Mouse (Mus musculus): Measurements from ENCODE around the gene Zdhhc3. TPM values are rescaled to one million over a fixed set of nuclear protein-coding genes. Genes with fewer than 3 reads are reported as not detected.

Zdhhc3 gene
- polyA plus RNA-seq, 1 experiment from 2014 or later = 73.7 TPM

DNA sequence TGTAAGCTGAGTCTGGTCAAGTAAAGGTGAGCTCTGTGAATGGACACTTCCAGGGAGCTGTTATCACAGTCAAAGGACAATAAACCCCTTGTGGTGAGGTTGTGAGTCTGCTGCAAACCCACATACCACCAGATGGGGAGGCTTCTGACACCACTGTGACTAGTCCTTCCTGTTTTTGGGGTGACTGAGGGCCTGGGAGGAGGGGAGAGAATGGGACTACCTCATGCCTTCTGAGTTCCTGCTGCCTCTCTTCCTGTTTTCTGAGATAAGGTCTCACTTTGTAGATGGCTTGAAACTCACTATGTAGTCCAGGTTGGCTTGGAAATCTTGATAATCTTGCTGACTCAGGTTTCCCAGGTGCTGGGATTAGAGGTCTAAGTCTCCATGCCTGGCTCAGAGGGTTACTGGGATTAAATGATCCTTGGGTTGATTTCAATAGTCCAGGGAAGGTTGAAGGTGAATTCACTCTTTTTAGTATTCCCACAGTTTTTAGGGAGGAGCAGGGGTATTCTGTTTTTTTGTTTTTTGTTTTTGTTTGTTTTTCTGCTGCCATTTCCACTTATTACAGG, 54.2 kb downstream of the Zdhhc3 start:
- H3K27me3 ChIP-seq (replicated peaks) = no peaks in the 10 kb centered on the region
- H3K36me3 ChIP-seq = no peaks in the 10 kb centered on the region
- no peaks in the 10 kb centered on the region for H3K9me3 ChIP-seq
- H3K4me2 ChIP-seq = no peak overlapping the region
- no peaks in the 10 kb centered on the region for H3K4me1 ChIP-seq
- H3K27ac ChIP-seq = no peak overlapping the region
- no peak overlapping the region for H3K9ac ChIP-seq
- no peak for ATAC-seq (ENCODE audit: insufficient read depth, low FRiP score, low read depth)
- H3K4me3 ChIP-seq (replicated peaks) = no peak overlapping the region

DNA sequence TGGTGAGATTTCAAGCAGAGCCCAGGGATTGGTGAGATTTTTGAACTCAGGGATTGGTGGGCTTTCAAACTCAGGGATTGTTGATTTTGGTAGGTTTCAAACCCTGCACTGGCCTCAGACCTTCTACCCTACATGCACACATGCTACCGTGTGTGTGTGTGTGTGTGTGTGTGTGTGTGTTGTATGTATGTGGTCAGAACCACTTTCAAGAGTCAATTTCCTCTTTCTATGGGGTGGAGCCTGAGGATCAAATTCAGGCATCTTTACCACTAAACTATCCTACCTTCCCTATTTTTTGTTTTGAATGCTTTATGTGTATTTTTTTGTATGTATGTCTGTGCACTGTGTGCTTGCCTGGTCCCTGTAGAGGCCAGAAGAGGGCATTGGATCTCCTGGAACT, 65.3 kb downstream of the Zdhhc3 start:
- no peaks in the 10 kb centered on the region for H3K9me3 ChIP-seq
- WGBS = 81% methylated on average over 1 of the region's 1 CpGs
- H3K36me3 ChIP-seq = no peaks in the 10 kb centered on the region
- no peaks in the 10 kb centered on the region for H3K27me3 ChIP-seq (replicated peaks)
- H3K4me1 ChIP-seq = no peaks in the 10 kb centered on the region
- no peak overlapping the region for H3K9ac ChIP-seq
- no peak overlapping the region for H3K4me2 ChIP-seq
- H3K4me3 ChIP-seq (replicated peaks) = no peak overlapping the region
- no peak overlapping the region for H3K27ac ChIP-seq
- no peak for ATAC-seq (ENCODE audit: insufficient read depth, low FRiP score, low read depth)

DNA sequence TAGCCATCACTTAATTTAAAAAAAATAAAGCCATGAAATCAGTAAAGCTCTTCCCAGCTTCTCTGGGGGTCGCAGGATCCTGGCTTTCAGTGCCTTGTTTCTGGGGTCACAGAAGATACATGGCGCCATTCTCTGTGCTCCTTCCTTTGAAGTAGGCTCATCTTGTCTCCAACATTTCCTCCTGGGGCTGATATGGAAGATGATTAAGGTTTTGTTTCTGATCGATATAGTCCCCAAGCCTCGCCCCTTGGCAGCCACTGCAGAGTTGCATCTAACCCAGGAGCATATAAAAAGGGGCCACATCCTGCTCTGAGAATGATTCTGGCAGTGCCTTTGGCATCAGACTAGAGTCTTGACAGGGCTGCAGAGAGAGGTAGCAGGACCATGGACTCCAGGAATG, 78.6 kb downstream of the Zdhhc3 start, which contains the start of gene Tgm4:
Gene Tgm4 (plus strand): TSS at position 301 of the 400 bp plus-strand sequence.
- Histone ChIP-seq H3K9me3 (no peaks in the 10 kb centered on the region), H3K9ac (no peak within 1 kb of the TSS), H3K27me3 (replicated peaks) (no peaks in the 10 kb centered on the region), H3K36me3 (no peaks in the 10 kb centered on the region), H3K4me1 (no peaks in the 10 kb centered on the region), H3K4me2 (no peak within 1 kb of the TSS), H3K4me3 (replicated peaks) (no peak within 1 kb of the TSS), H3K27ac (no peak within 1 kb of the TSS)
- ATAC-seq (ENCODE audit: insufficient read depth, low FRiP score, low read depth) = no peak
- WGBS = 79% methylated on average over 4 of the region's 4 CpGs

DNA sequence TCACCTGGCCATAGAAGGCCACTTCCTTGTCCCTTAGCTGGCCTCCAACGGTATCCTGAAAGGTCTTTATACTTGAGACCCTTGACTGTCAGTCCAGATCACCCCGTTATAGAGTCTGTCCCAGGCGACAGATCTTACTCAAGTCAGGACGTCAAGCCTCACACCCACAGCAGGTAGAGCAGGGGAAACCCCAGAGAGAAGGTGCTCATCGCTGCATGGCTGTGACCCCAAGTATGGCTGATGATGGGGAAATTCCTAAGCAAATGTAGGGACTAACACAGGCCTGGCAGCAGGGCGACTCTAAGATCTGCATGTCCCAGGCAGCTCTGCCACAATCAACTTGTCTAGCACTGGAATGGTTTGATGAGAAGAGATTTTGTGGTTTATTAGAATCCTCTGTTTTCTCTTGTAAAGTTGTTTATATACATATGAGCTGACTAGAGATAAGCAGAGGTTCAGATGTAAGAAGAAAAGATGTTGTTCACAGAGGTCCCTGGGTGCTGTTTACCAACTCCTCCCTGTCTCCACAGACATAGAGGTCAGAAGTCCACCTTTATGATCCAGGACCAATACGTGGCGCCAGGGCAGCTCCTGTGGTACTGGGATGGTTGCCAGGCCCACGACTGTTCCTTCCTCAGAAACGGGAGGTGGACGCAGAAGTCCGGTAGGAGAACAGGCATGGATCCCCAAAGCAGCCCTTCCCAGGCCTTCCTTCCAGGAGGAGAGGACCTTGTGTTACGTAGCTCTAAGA, 81.3 kb downstream of the Zdhhc3 start:
- Histone ChIP-seq H3K9me3 (no peaks in the 10 kb centered on the region), H3K4me2 (no peak overlapping the region), H3K4me3 (replicated peaks) (no peak overlapping the region), H3K9ac (no peak overlapping the region), H3K27me3 (replicated peaks) (no peaks in the 10 kb centered on the region), H3K36me3 (no peaks in the 10 kb centered on the region), H3K27ac (no peak overlapping the region), H3K4me1 (no peaks in the 10 kb centered on the region)
- WGBS = 77% methylated on average over 13 of the region's 13 CpGs
- ATAC-seq (ENCODE audit: insufficient read depth, low FRiP score, low read depth) = no peak

DNA sequence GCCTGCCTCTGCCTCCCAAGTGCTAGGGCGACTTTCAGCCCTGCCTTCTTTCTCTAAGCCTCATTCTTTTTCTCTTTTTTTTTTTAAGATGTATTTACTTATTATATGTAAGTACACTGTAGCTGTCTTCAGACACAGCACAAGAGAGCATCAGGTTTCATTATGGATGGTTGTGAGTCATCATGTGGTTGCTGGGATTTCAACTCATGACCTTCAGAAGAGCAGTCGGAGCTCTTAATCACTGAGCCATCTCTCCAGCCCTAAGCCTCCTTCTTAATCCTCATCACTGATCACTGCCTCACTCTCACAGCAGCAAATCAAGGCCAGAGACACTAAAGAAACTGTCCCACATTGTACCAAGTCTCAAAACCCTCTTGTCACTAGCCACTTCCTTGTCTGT, 88.8 kb downstream of the Zdhhc3 start:
- Histone ChIP-seq H3K4me1 (peaks cover 5% of the 10 kb centered on the region), H3K27me3 (replicated peaks) (no peaks in the 10 kb centered on the region), H3K4me3 (replicated peaks) (no peak overlapping the region), H3K36me3 (no peaks in the 10 kb centered on the region), H3K4me2 (no peak overlapping the region), H3K9me3 (no peaks in the 10 kb centered on the region), H3K9ac (no peak overlapping the region), H3K27ac (no peak overlapping the region)
- WGBS = 85% methylated on average over 2 of the region's 2 CpGs
- no peak for ATAC-seq (ENCODE audit: insufficient read depth, low FRiP score, low read depth)

DNA sequence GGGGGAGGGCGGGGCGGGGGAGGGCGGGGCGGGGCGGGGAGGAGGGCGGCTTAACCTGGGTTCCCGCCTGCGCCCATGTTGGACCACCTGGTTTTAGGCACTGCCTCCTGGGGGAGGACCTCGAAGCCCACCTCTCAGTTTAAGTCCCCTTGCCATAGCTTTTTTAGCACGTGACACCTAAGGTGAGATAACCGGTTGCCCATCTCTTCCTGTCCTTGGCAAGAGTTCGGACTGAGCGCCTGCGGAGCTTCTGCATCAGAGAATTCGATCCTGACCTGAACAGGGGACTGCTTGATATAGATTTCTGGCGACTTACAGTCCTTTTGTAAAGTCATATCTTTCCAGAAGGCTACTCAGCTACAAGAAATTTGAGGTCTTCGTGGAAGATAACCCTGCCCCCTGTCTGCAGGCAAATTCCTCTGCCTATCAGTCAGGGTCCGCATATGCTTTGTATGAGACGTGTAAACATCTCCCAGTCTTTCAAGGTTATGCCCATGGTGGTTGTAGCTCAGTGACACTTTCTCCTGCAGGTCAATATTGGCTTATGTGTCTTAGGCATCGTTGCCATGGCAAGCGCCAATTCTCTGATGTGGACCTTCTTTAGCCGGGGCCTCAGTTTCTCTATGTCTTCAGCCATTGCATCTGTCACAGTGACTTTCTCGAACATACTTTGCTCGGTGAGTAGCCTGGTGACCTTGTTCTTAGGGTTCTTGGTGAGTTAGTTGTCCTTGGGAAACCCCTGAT, 91.2 kb downstream of the Zdhhc3 start:
- Histone ChIP-seq H3K9me3 (no peaks in the 10 kb centered on the region), H3K36me3 (peaks cover 6% of the 10 kb centered on the region; the same call in 1 of the 2 replicates), H3K27me3 (replicated peaks) (no peaks in the 10 kb centered on the region), H3K27ac (no peak overlapping the region; the same call in 1 of the 2 replicates), H3K4me1 (peaks cover 5% of the 10 kb centered on the region), H3K4me2 (peak overlapping the region; percentile 79), H3K4me3 (replicated peaks) (peak overlapping the region; percentile 62), H3K9ac (0 out of 2 replicates have a peak overlapping the region, but pooled peaks have one; percentile 6)
- 37% methylated on average over 16 of the region's 24 CpGs for WGBS
- ATAC-seq (ENCODE audit: insufficient read depth, low FRiP score, low read depth) = no peak; the same call in 1 of the 2 replicates

DNA sequence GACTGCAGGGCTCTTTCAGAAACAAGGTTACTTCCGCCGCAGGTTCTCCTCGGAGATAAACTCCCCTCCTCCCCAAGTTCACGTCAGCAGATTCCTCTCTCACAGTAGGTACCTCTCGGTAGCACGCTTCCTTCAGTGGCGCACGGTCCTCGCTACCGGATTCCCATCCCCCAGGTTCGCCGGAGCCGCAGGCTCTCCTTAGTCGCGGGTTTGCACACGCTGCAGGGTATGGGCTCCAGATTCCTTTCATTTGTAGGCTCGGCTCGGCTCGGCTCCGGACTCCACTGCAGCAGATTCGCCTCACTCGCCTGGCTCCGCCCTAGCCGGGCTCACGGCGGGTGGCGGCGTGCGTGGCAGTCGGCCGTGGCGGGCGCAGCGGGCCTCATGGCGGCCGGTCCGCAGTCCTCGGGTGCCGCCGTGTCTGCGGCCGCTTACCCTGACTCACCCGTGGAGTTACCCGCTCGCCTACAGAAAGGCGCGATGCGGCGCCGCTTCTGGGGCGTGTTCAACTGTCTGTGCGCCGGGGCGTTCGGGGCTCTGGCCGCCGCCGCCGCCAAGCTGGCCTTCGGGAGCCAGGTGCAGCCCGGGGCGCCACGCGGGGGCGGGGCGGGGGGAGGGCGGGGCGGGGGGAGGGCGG, 91.9 kb downstream of the Zdhhc3 start, which contains the start of gene Tmem42:
Gene Tmem42 (plus strand): TSS at position 332 of the 637 bp plus-strand sequence.
- peak within 1 kb of the TSS; percentile 65 for H3K9ac ChIP-seq
- WGBS = 0% methylated on average over 54 of the region's 69 CpGs

More for the DNA sequence above, 91.9 kb downstream of the Zdhhc3 start, which contains the start of gene Tmem42:
- H3K4me1 ChIP-seq = peaks cover 5% of the 10 kb centered on the region
- peak within 1 kb of the TSS; percentile 92 for H3K27ac ChIP-seq
- peak within 1 kb of the TSS; percentile 79 for H3K4me2 ChIP-seq
- peak; percentile 98 for ATAC-seq (ENCODE audit: insufficient read depth, low FRiP score, low read depth)
- H3K27me3 ChIP-seq (replicated peaks) = no peaks in the 10 kb centered on the region
- H3K9me3 ChIP-seq = no peaks in the 10 kb centered on the region
- H3K4me3 ChIP-seq (replicated peaks) = peak within 1 kb of the TSS; percentile 62
- H3K36me3 ChIP-seq = peaks cover 8% of the 10 kb centered on the region

Other genes with a start within 250 kb of the Zdhhc3 start
- 54.9 and 56.1 TPM in 2 replicates for gene Zfp445, start 247.2 kb downstream of the Zdhhc3 start, polyA plus RNA-seq (2015; fragmentation: Nextera tagmentation; extraction: Ambion mirVana)
- gene Zkscan7, start 227.5 kb downstream of the Zdhhc3 start, polyA plus RNA-seq (2015; fragmentation: Nextera tagmentation; extraction: Ambion mirVana) = 4.0 and 4.6 TPM in 2 replicates
- gene Zfp105, start 190.1 kb downstream of the Zdhhc3 start, polyA plus RNA-seq (2015; fragmentation: Nextera tagmentation; extraction: Ambion mirVana) = 15.0 and 15.1 TPM in 2 replicates
- gene 1110059G10Rik, start 162.2 kb downstream of the Zdhhc3 start, polyA plus RNA-seq (2015; fragmentation: Nextera tagmentation; extraction: Ambion mirVana) = 29.8 and 33.1 TPM in 2 replicates
- gene Kif15, start 162.2 kb downstream of the Zdhhc3 start, polyA plus RNA-seq (2015; fragmentation: Nextera tagmentation; extraction: Ambion mirVana) = 51.7 and 53.9 TPM in 2 replicates
- 20.6 and 21.2 TPM in 2 replicates for gene Tmem42, start 91.9 kb downstream of the Zdhhc3 start, polyA plus RNA-seq (2015; fragmentation: Nextera tagmentation; extraction: Ambion mirVana)
- gene Tgm4, start 78.5 kb downstream of the Zdhhc3 start, polyA plus RNA-seq (2015; fragmentation: Nextera tagmentation; extraction: Ambion mirVana) = 0.53 and 0.57 TPM in 2 replicates
- gene Exosc7, start within 50 bp of the Zdhhc3 start, polyA plus RNA-seq (2015; fragmentation: Nextera tagmentation; extraction: Ambion mirVana) = 125 and 136 TPM in 2 replicates
- 1.2 and 2.0 TPM in 2 replicates for gene Clec3b, start 37.7 kb upstream of the Zdhhc3 start, polyA plus RNA-seq (2015; fragmentation: Nextera tagmentation; extraction: Ambion mirVana)
- 13.5 and 15.3 TPM in 2 replicates for gene Cdcp1, start 102.8 kb upstream of the Zdhhc3 start, polyA plus RNA-seq (2015; fragmentation: Nextera tagmentation; extraction: Ambion mirVana)
- 14.9 and 17.1 TPM in 2 replicates for gene Tmem158, start 147.6 kb upstream of the Zdhhc3 start, polyA plus RNA-seq (2015; fragmentation: Nextera tagmentation; extraction: Ambion mirVana)

Data from stomach, embryonic 15.5 days (tissue).